Mouse (Mus musculus) gastrocnemius, postnatal 4 days (tissue): ENCODE data around the gene Ppp1r14a. TPM values are rescaled to one million over a fixed set of nuclear protein-coding genes. Genes with fewer than 3 reads are reported as not detected.

Experiments
- DNase-seq, 2 experiments: peaks; one replicate each; pipeline ENCODE4 v3.0.0; 2021 to 2022; ENCODE audit warnings: low spot score in 2 of 2, mixed read lengths in 2 of 2
- long read RNA-seq, 2 experiments: library from polyadenylated mRNA; stranded (forward); transcript quantifications; one replicate each; pipeline ENCODE4 v2.0.0; 2021
- total RNA-seq, 2 experiments: library from RNA; stranded (reverse); gene quantifications; 2 replicates each; pipeline ENCODE4 v1.2.3; 2021

Ppp1r14a gene
- 10 to 100 TPM; 16.0 to 16.9 TPM for total RNA-seq
- long read RNA-seq, experiment 1, partial matches to known transcripts = 0 of 4 reads
- long read RNA-seq, experiment 1, other reads (novel, unspliced or antisense) = 0 of 4 reads
- long read RNA-seq, experiment 2, transcript Ppp1r14a-201 (4 exons, 950 nt) = major isoform, 9 of 10 reads
- long read RNA-seq, experiment 2, partial matches to known transcripts = 0 of 10 reads
- long read RNA-seq, experiment 2, other reads (novel, unspliced or antisense) = 1 of 10 reads

DNA sequence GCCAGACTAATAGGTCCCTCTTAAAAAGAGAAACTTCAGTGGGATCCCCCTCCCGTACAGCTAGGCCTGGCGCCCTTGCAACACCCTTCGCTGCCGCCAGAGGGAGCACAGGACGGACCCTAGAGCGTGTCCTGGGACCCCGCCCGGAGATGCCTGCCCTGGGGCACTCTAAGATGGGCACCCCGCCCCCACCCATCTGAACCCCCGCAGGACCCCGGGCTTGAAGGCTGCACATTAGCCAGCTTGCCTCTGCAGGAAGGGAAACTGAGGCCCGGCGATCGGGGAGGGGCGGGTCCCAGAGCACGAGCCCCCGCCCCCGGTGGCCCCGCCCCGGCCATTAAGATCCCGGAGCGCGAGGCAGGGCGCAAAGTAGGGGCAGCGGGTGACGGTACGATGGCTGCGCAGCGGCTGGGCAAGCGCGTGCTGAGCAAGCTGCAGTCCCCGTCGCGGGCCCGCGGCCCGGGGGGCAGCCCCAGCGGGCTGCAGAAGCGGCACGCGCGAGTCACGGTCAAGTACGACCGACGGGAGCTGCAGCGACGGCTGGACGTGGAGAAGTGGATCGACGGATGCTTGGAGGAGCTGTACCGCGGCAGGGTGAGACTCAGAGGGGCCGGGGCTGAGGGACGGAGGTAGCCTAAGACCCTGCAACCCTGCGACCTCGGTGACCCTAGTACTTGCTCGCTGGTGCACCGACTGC is at the start of gene Ppp1r14a:
Gene Ppp1r14a (plus strand): TSS at position 367 of the 697 bp plus-strand sequence.
- DNase-seq = peak; percentile 79 to 85

DNA sequence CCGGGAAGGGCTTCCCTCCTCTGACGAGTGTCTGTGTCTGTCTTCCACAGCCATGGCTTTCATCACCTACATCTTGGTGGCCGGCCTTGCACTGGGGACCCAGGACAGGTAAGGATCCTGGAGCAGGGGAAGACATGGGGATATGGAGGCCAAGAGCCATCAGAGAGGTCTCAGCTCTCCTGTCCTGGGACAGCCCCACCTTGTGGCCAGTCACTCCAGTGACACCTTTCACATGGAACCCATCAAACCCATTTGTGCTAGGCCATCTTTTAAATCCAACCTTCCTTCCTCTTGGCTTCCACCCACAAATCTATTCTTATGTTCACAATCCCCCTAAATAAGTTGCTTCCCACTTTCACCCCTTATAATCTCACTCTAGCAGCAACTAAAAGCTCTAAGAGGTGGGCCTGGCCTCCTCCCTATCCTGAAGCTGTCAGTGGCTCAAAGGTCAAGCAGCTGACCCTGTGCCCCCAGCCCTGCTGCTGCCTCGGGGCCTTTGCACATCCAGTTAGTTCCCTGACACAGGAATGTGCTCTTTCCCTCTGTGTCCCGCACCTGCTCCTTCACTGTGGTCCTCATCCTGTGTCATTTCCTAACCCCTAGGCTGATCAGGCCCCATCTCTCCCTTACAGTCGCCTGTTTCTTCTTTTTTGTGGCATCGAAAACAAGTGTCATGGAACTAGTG is 44.2 kb upstream of the Ppp1r14a start:
- no peak for DNase-seq

DNA sequence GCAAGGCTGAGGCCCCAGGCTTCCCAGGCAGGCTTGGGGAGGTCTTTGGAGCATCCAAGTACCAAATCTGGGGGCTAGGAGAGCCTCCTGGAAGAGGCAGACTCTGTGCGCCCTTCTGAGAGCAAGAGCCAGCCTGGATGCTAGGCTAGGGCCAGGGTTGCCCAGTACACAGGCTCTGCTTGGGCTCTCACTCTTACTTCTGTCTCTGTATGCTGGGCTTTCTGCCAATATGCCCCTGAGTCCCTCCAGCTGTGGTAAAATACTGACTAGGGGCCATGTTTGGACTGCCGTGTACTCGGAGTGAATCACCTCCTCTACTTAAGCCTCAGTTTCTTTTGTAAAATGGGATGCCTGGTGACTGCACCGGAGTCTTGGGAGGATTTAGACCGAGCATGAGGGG is 43.1 kb upstream of the Ppp1r14a start:
- no peak for DNase-seq

- DNase-seq = no peak
Observed at GRCm38 (mm10) chr7:29246619-29247313, 42.3 kb upstream of the Ppp1r14a start.

GRCm38 (mm10) chr7:29247314-29247700 is 41.8 kb upstream of the Ppp1r14a start:
- peak; percentile 70 to 80 for DNase-seq

DNA sequence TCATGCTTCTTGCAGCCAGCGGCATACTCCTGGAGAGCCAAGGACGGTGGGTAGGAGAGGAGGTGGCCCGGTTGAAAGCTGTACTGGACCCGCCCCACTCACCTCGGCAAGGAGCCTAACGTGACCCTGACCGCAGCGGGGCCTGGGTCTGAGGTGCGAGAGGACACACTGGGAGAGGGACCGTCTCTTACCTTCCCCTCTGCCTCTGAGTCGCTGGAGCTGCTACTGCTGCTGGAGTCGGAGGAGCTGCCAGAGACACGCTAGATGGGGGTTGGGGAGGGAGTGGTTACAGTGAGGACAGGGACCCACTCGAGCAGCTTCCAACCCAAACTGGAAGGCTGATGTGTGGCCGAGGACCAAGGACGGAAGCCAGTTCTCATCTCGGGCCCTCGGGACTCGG is 41.4 kb upstream of the Ppp1r14a start:
- DNase-seq = no peak

DNA sequence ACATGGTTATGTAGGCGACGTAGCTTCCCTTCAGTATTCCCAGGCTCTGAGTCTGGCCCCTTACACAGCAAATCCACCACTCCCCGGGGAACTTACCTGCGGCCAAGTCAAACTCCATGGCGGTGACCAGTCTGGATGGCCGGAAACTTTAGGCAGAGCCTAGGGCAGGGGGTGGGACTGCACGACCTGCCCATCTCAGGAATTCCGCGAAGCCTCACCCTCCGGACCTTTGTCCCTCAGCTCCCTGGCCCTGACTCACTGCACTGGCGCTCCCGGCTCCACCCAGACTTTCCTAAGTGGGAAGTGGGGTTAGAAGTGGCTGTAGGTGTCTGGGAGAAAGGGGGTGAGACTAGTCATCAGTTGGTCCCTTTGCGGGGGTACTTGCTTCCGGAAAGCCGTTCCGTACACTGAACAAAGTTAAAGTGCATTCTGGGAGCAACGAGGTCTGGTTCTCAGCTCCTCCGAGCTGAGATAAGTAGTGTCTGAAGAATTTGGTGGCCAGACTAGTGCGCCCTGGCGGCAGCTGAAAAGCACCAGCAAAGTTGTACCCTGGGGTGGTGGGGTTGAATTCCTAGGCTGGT is 40.8 kb upstream of the Ppp1r14a start, which contains the start of gene 2200002D01Rik:
Gene 2200002D01Rik (minus strand): TSS at position 206 of the 581 bp plus-strand sequence.
- no peak for DNase-seq

DNA sequence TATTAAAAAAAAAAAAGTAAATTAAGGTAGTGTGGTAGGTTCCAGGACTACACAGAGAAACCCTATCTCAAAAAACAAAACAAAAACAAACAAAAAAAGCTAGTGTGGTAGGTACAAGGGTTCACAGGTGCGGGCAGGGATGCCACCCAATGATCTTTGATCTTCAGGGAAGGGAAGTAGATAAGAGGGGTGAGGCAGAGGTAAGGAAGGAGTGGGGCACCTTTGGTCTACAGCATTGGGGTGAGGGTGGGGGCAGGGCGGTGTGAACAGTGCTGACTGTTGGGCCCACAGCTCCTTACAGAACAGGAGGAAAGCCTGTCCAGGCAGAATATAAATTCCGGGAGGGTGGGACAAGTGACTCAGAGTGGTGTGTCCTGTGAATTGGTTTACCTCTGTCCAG is 37.9 kb upstream of the Ppp1r14a start:
- DNase-seq = no peak

GRCm38 (mm10) chr7:29253842-29254241 is 35.3 kb upstream of the Ppp1r14a start:
- no peak for DNase-seq

DNA sequence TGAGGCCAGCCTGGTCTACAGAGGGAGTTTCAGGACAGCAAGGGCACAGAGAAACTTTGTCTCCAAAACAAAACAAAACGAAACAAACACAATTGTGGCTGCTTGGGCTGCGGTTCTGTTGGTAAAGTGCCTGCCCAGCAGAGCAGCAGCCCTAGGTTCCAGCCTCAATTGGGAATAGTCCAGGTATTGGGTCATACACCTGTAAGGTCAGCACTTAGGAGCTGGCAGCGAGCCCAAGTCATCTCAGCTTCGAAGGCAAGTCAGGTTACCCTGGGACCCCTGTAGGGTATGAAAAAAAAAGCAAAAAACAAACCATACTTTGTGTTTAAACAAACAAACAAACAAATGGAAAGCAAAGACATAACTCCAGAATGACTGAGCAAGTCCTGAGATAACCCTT is 33.2 kb upstream of the Ppp1r14a start:
- DNase-seq = no peak

DNA sequence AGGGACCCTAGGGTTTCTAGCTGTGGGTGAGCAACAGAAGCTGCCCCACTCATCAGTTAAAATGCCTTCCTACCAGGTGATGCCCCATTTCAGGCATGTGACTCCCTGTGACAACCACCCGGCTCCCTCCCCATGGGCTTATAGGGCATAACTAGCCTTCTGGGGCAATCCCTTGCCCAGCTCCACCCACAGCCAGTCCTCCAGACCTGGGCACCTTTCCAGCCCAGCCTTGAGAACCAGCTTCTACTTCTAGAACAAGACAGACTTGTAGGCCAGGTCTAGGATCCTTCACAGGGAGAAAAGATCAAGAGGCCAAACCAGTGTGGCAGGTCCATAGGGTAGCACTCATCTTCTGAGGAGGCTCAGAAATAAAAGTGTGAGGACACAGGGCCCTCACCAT is 31.7 kb upstream of the Ppp1r14a start:
- DNase-seq = no peak

DNA sequence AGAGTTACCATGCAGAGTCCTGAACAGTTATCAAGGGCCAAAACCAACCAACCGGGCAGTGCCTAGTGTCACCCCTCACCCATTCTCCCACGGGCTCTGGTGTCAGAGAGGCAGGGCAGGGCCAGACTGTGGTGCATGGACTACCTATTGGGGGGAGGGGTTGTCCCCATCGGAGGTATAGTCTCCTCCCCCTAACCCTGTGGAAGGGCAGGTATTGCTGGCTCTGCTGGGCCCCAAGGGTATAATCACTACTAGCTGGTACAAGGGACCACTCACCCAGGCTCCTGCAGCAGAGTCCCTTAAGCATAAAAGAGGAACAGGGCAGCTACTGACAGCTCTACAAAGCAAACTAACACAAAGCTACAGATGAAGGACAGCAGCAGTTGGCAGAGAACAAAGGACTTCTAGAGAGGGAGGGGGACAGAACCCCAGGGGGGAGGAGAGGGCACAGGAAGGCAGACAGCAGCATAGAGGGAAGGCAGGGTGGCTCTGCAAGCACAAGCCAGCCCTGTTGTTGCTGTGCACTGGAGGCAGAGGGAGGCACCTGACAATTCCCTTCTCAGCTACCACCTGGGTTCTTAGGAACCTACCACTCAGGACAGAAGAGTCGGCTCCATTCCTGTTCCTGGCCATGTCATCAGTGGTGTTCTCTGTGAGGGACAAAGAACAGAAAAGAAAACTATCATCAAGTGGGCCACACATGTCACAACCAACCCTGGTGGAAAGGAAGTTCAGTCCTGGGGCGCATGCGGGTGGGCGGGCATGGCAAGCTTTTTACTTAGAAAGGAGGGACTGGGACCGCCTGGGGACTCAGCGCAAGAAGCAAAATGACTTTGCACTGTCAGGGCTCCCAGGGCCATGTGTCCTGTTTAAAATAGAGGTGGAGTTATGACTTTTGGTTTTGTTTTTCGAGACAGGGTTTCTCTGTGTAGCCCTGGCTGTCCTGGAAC is 29.1 kb upstream of the Ppp1r14a start:
- DNase-seq = no peak

- no peak for DNase-seq
Observed at GRCm38 (mm10) chr7:29262151-29262550, 27.0 kb upstream of the Ppp1r14a start.

DNA sequence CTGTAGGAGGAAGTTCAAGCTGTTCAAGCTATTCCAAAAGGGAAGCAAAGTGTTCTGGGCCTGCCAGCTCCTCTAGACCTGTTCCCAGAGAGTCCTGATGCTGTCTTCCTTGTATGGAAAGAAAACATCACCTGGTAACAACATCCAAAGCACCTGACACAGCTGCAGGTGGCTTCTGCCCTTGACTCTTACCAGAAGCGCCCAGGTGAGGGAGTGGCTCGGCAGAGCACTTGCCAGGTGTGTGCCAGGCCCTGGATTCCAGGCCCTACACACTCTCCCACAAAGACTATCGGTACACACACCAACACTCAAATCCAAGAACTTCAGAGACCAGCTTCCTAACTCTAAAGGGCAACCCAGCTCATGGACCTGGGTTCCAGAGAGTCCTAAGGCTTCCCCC is 25.3 kb upstream of the Ppp1r14a start:
- DNase-seq = no peak

DNA sequence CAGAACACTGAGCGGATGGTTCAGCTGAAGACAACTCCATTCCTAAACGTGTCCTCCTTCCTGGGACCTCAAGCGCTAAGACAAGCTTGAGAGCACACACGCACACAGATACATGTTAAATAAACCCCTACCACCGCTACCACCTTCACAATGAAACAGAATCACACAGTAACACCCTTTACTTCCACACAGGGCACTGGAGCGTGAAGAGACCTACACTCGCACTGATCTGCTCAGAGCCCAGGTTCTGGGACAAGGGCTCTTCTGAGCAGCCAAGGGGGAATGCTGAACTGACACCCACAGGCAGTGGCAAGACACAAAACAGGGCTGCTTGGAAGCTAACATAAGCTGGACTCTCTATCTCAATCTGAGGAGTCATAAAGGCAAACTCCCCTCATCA is 23.5 kb upstream of the Ppp1r14a start:
- DNase-seq = no peak

DNA sequence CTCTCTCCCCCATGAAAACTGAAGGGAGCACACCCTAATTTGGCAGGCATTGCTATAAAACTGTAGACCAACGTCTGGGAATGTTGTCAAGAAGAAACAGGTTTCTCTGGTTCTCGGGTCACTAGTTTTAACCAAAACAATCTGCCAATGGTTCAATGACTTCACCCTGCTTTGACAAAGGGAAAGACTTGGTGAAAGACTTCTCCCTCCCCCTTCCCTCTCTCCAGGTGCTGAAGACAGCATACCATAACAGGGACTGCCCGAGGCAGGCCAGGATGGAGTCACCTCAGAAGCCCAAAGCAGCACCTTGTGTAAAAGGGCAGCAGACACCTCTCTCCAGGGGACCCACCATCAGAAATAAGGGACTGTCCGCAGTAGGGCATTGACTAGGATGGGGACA is 22.2 kb upstream of the Ppp1r14a start:
- no peak for DNase-seq

- no peak for DNase-seq
Observed at GRCm38 (mm10) chr7:29270445-29270844, 18.7 kb upstream of the Ppp1r14a start.

DNA sequence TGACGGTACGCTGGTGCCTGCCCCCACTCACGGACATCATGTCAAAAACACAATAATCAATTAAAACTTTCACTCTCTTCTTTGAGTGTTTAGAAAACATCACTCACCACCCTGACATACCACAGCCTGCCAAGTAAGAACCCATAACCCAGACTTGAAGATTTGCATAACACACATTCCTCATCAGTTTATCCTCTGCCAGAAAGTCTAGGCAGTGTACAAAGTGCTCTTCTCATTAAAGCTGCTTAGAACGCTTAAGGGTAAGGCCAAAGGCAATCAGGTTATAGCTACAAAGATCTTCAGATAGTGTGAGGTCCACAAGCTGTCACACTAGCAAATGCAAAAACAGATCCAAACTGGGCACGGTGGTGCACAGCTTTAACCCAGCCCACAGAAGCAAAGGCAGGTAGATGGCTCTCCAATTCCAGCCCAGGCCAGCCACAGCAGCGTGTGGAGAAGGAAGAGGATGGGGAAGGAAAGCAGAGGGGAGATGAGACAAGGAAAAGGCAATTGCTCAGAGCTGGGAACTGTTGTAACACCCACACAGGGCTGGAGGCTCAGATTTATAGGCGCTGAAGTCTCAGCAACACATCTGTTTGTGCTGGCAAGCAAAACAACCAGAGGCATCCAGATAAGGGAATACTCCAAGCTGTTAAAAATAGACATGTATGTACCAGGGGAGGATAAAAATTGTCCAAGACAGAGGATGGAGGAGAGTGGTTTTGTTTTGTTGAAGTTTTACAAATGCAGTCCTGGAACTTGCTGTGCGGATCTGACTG is 17.2 kb upstream of the Ppp1r14a start:
- no peak for DNase-seq

DNA sequence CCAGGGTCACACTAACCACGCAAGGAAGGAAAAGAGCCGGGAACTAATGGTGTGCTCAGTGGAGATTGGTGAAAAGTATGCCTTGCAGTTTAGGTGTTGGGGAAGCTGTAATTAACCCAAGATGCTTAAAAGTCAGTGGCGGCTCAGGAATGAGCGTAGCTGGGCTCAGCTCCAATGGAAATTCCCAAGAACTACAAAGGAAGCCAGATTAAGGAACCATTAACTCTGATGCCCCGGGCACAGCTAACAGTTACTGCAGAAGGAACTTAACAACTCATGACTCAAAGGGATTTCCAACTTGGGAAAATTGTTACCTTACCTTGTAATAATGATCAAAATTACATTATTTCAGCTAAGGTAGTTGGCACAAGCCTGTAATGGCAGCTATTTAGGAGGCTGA is 12.4 kb upstream of the Ppp1r14a start:
- no peak for DNase-seq
